Mouse (Mus musculus) thymus, adult 2 months (tissue): ENCODE measurements around the gene Rimbp2.

Experiments
- CTCF ChIP-seq: fragments of 200-500 bp; IDR thresholded peaks from 2 replicates; pipeline ENCODE4 v1.5.1; 2012; ENCODE audit warnings: mild to moderate bottlenecking, control low read depth, low read length, moderate library complexity, borderline replicate concordance; ENCODE audit not compliant: control insufficient read depth, poor library complexity, insufficient read depth; ENCODE audit errors: extremely low read depth
- POLR2A ChIP-seq: fragments of 200-500 bp; IDR thresholded peaks from 2 replicates; pipeline ENCODE4 v1.6.1; 2012; ENCODE audit warnings: mild to moderate bottlenecking, low read length, control low read depth, moderate library complexity; ENCODE audit not compliant: control insufficient read depth, poor library complexity, insufficient read depth; ENCODE audit errors: extremely low read depth

DNA sequence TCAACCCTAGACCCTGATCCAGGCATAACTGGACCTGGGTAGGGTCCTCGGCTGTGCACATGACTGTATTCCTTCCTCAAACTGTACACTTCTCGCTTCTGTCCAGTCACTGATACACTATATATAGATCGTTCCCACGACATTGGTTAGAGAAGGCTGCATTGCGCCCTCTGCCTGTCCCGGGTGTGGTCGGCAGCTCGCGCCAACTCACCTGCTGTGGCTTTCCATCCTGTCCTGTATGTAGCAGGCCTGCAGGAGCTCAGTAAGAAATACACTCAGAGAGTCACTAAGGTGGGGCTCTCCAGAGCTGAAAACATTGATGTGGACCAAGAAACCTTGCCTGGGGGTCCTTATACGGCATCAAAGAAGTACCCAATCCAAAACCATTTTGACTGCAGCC is 17.6 kb upstream of the Rimbp2 start:
- TF ChIP-seq CTCF: no peak
- TF ChIP-seq POLR2A: no peak
